ENCODE assay signal across 8 mouse cellular contexts in genomic region chr4:83526270-83526987, GRCm38 (mm10). TPM values are rescaled to one million over a fixed set of nuclear protein-coding genes. Genes with fewer than 3 reads are reported as not detected.
A peak's percentile ranks its signal among the peaks of the same experiment; 100 is the strongest.
DNase-seq lines count a peak whose midpoint lies in the region; ATAC-seq and TF ChIP-seq lines count a peak whose summit lies in the region.

No protein-coding gene starts in this region.

- 12% methylated on average over 13 of the region's 13 CpGs for WGBS in heart, embryonic 16.5 days
- 4% methylated on average over 13 of the region's 13 CpGs for WGBS in limb, embryonic 14.5 days
- WGBS in neural tube, embryonic 14.5 days = 4% methylated on average over 13 of the region's 13 CpGs

- H3K27me3 ChIP-seq in E14TG2a.4 (ENCODE audit: insufficient read depth, low read length) = no peaks in the 10 kb centered on the region
- no peaks in the 10 kb centered on the region for H3K27me3 ChIP-seq in heart, embryonic 16.5 days (ENCODE audit: control insufficient read depth, insufficient read depth, low read length)
- H3K27me3 ChIP-seq in limb, embryonic 14.5 days (ENCODE audit: control insufficient read depth, insufficient read depth, low read length) = no peaks in the 10 kb centered on the region
- no peaks in the 10 kb centered on the region; the same call in 1 of the 2 replicates for H3K27me3 ChIP-seq in neural tube, embryonic 14.5 days (ENCODE audit: control insufficient read depth, insufficient read depth, low read length)

- H3K27ac ChIP-seq in heart, embryonic 16.5 days (ENCODE audit: low read length) = peak overlapping the region; percentile 29; the same call in 1 of the 2 replicates
- H3K27ac ChIP-seq in limb, embryonic 14.5 days (replicated peaks; ENCODE audit: low read depth, low read length) = no peak overlapping the region
- no peak overlapping the region for H3K27ac ChIP-seq in neural tube, embryonic 14.5 days (ENCODE audit: low read depth, low read length)

- no peak for ATAC-seq in heart, embryonic 16.5 days (replicated peaks; ENCODE audit: extremely low read depth, insufficient read depth, low FRiP score)
- ATAC-seq in limb, embryonic 14.5 days (ENCODE audit: low FRiP score, low read depth) = no peak
- ATAC-seq in neural tube, embryonic 14.5 days (ENCODE audit: low read depth) = no peak
- ATAC-seq in CD4-positive, CD25-positive, alpha-beta regulatory T cell, adult 4 months = no peak
- ATAC-seq in frontal cortex, adult (ENCODE audit: low TSS enrichment) = no peak

- DNase-seq in c-Kit-positive CD71-positive TER-119-negative erythroid progenitor cells, embryonic 14.5 days (ENCODE audit: low read depth) = peak; percentile 30
- peak; percentile 51 for DNase-seq in limb, embryonic 14.5 days (ENCODE audit: low spot score)
- DNase-seq in layer of hippocampus, adult 8-10 months (ENCODE audit: low spot score in 2 of 2) = no peak

- H3K4me1 ChIP-seq in E14TG2a.4 (replicated peaks; ENCODE audit: low read depth, low read length) = peaks cover 58% of the 10 kb centered on the region
- H3K4me1 ChIP-seq in heart, embryonic 16.5 days (ENCODE audit: control insufficient read depth, insufficient read depth, low read length) = peaks cover 7% of the 10 kb centered on the region; the same call in 1 of the 2 replicates
- peaks cover 13% of the 10 kb centered on the region; the same call in 1 of the 2 replicates for H3K4me1 ChIP-seq in limb, embryonic 14.5 days (ENCODE audit: control insufficient read depth, insufficient read depth, low read length)
- 0 out of 2 replicates have a peak, but pooled peaks cover 2% of the 10 kb centered on the region for H3K4me1 ChIP-seq in neural tube, embryonic 14.5 days (ENCODE audit: control insufficient read depth, insufficient read depth, low read length)

- H3K4me3 ChIP-seq in E14TG2a.4 (replicated peaks; ENCODE audit: low read length) = peak overlapping the region; percentile 94
- H3K4me3 ChIP-seq in heart, embryonic 16.5 days (ENCODE audit: low read length) = peak overlapping the region; percentile 91
- H3K4me3 ChIP-seq in limb, embryonic 14.5 days (replicated peaks; ENCODE audit: low read length) = peak overlapping the region; percentile 74
- H3K4me3 ChIP-seq in neural tube, embryonic 14.5 days (ENCODE audit: low read depth, low read length) = peak overlapping the region; percentile 68

- TF ChIP-seq CTCF in E14TG2a.4 (conservative IDR thresholded peaks at IDR 0.05; ENCODE audit: low read length) = no peak

- H3K36me3 ChIP-seq in E14TG2a.4 (ENCODE audit: insufficient read depth, low read length) = peaks cover 9% of the 10 kb centered on the region
- no peaks in the 10 kb centered on the region for H3K36me3 ChIP-seq in heart, embryonic 16.5 days (ENCODE audit: control insufficient read depth, insufficient read depth)
- no peaks in the 10 kb centered on the region for H3K36me3 ChIP-seq in limb, embryonic 14.5 days (ENCODE audit: control insufficient read depth, insufficient read depth, low read length)
- H3K36me3 ChIP-seq in neural tube, embryonic 14.5 days (ENCODE audit: control insufficient read depth, insufficient read depth, low read length) = no peaks in the 10 kb centered on the region

- no peaks in the 10 kb centered on the region for H3K9me3 ChIP-seq in E14TG2a.4 (ENCODE audit: low read length)
- H3K9me3 ChIP-seq in heart, embryonic 16.5 days (replicated peaks; ENCODE audit: control insufficient read depth, low read length) = peaks cover 4% of the 10 kb centered on the region; the same call in 1 of the 2 replicates
- H3K9me3 ChIP-seq in limb, embryonic 14.5 days (ENCODE audit: control insufficient read depth, low read length) = no peaks in the 10 kb centered on the region
- no peaks in the 10 kb centered on the region for H3K9me3 ChIP-seq in neural tube, embryonic 14.5 days (ENCODE audit: control insufficient read depth, low read length)

- peak overlapping the region; percentile 93 for H3K4me2 ChIP-seq in heart, embryonic 16.5 days (ENCODE audit: low read depth, low read length)
- H3K4me2 ChIP-seq in limb, embryonic 14.5 days (replicated peaks; ENCODE audit: low read depth, low read length, severe bottlenecking) = peak overlapping the region; percentile 85
- H3K4me2 ChIP-seq in neural tube, embryonic 14.5 days (ENCODE audit: low read depth, low read length) = peak overlapping the region; percentile 75

- H3K9ac ChIP-seq in heart, embryonic 16.5 days (ENCODE audit: low read length) = peak overlapping the region; percentile 90
- peak overlapping the region; percentile 69; the same call in 1 of the 2 replicates for H3K9ac ChIP-seq in limb, embryonic 14.5 days (ENCODE audit: low read depth, low read length, severe bottlenecking)
- H3K9ac ChIP-seq in neural tube, embryonic 14.5 days (replicated peaks; ENCODE audit: low read depth, low read length) = no peak overlapping the region

- no peak for TF ChIP-seq POLR2A in limb, embryonic 14.5 days (IDR thresholded peaks at IDR 0.05; ENCODE audit: borderline replicate concordance, extremely low read depth, insufficient read depth, insufficient read length)

RNA-seq across cellular contexts. Expression of gene Ccdc171, which starts 1.1 kb away (rescaled TPM):
- 3.5 and 3.8 TPM in 2 replicates for polyA plus RNA-seq in heart, embryonic 16.5 days (2015; fragmentation: Nextera tagmentation; extraction: Ambion mirVana)
- 3.6 and 5.0 TPM in 2 replicates for polyA plus RNA-seq in limb, embryonic 14.5 days (2012; rRNA removed)
- 4.1 and 5.0 TPM in 2 replicates for polyA plus RNA-seq in limb, embryonic 14.5 days (2014; fragmentation: Nextera tagmentation; extraction: Ambion mirVana)
- 3.6 and 4.5 TPM in 2 replicates for polyA plus RNA-seq in neural tube, embryonic 14.5 days (2014; fragmentation: Nextera tagmentation; extraction: Ambion mirVana)
- polyA plus RNA-seq in CD4-positive, CD25-positive, alpha-beta regulatory T cell, adult 4 months (2017; shearing (Covaris generic)) = 10 to 100 TPM; 16.3 to 19.5 TPM
- total RNA-seq in layer of hippocampus, adult 8-10 months (2022) = 1 to 10 TPM; 4.1 to 4.5 (median 4.2) TPM

RNA-seq across cellular contexts. Expression of gene Psip1, which starts 40.2 kb away (rescaled TPM):
- 69.0 and 82.9 TPM in 2 replicates for polyA plus RNA-seq in heart, embryonic 16.5 days (2015; fragmentation: Nextera tagmentation; extraction: Ambion mirVana)
- 108 and 120 TPM in 2 replicates for polyA plus RNA-seq in limb, embryonic 14.5 days (2012; rRNA removed)
- polyA plus RNA-seq in limb, embryonic 14.5 days (2014; fragmentation: Nextera tagmentation; extraction: Ambion mirVana) = 138 and 156 TPM in 2 replicates
- polyA plus RNA-seq in neural tube, embryonic 14.5 days (2014; fragmentation: Nextera tagmentation; extraction: Ambion mirVana) = 320 and 337 TPM in 2 replicates
- 10 to 100 TPM; 66.0 to 83.8 TPM for polyA plus RNA-seq in CD4-positive, CD25-positive, alpha-beta regulatory T cell, adult 4 months (2017; shearing (Covaris generic))
- 100 to 1,000 TPM; 191 to 205 (median 200) TPM for total RNA-seq in layer of hippocampus, adult 8-10 months (2022)

Comparison
In these comparisons a context has a peak if more than half of its experiments do, and no peak if none do; other contexts are left out.
1. DNase-seq: peak in c-Kit-positive CD71-positive TER-119-negative erythroid progenitor cells, embryonic 14.5 days (single experiment) and limb, embryonic 14.5 days (single experiment); none in layer of hippocampus, adult 8-10 months (0 of 2).
2. Peak in every context shown above with its lines, with median percentiles within 50 percentile points of each other: H3K4me3 ChIP-seq and H3K4me2 ChIP-seq.